In the genomic region with DNA sequence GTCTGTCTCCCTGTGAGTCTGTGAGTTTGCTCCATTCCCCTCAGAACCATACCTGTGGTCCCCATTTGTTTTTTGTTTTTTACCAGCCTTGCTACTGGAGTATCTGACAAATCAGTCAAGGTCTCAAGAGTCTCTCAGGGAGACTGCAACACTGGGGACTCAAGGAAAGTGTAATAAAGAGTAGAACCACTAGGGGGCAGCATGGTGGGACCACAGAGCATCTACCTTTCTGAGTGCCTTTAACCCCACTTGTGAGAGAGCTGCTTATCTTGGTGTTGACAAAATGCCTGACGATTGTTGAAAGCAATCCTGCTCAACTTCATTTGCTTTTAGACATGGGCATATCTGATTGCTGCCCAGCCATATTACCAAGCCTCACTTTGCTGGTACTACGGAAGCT, we compare ENCODE assay signal across 10 mouse cellular contexts. TPM values are rescaled to one million over a fixed set of nuclear protein-coding genes. Genes with fewer than 3 reads are reported as not detected.
A peak's percentile ranks its signal among the peaks of the same experiment; 100 is the strongest.
DNase-seq lines count a peak whose midpoint lies in the region; ATAC-seq lines count a peak whose summit lies in the region.
"Had no signal": no experiment of that assay in that cellular context is flagged by ENCODE, and none has a peak within 500 bp of the region (broad histone marks: within the 10 kb centered on the region; RNA-seq: fewer than 3 reads in every experiment).

No protein-coding gene starts in this region.

- no peaks in the 10 kb centered on the region for H3K4me1 ChIP-seq in hindbrain, embryonic 10.5 days (replicated peaks)
- H3K4me1 ChIP-seq in hindbrain, embryonic 13.5 days (replicated peaks), result 0 out of 2 replicates have a peak, but pooled peaks cover 4% of the 10 kb centered on the region
- H3K4me1 ChIP-seq: embryonic facial prominence, embryonic 15.5 days had no signal

- WGBS in hindbrain, embryonic 10.5 days, result 63% methylated on average over 2 of the region's 2 CpGs
- 74% methylated on average over 2 of the region's 2 CpGs for WGBS in hindbrain, embryonic 13.5 days

- H3K27me3 ChIP-seq in hindbrain, embryonic 10.5 days (ENCODE audit: insufficient read depth, poor library complexity, severe bottlenecking), result no peaks in the 10 kb centered on the region
- peaks cover 3% of the 10 kb centered on the region; the same call in 1 of the 2 replicates for H3K27me3 ChIP-seq in hindbrain, embryonic 13.5 days
- H3K27me3 ChIP-seq: embryonic facial prominence, embryonic 15.5 days had no signal

- H3K9ac ChIP-seq in hindbrain, embryonic 13.5 days, result no peak overlapping the region
- H3K9ac ChIP-seq: embryonic facial prominence, embryonic 15.5 days had no signal

- no peak for ATAC-seq in hindbrain, embryonic 13.5 days (ENCODE audit: low FRiP score)
- peak; percentile 49 for ATAC-seq in CD4-positive, CD25-positive, alpha-beta regulatory T cell, adult 4 months

- no peak overlapping the region for H3K27ac ChIP-seq in hindbrain, embryonic 10.5 days
- no peak overlapping the region for H3K27ac ChIP-seq in hindbrain, embryonic 13.5 days
- H3K27ac ChIP-seq: embryonic facial prominence, embryonic 15.5 days had no signal

- no peak overlapping the region for H3K4me3 ChIP-seq in hindbrain, embryonic 10.5 days
- no peak overlapping the region for H3K4me3 ChIP-seq in hindbrain, embryonic 13.5 days
- H3K4me3 ChIP-seq: embryonic facial prominence, embryonic 15.5 days had no signal

- H3K9me3 ChIP-seq in hindbrain, embryonic 10.5 days, result no peaks in the 10 kb centered on the region
- no peaks in the 10 kb centered on the region for H3K9me3 ChIP-seq in hindbrain, embryonic 13.5 days
- H3K9me3 ChIP-seq: embryonic facial prominence, embryonic 15.5 days had no signal

- DNase-seq in hindbrain, embryonic 10.5 days (ENCODE audit: low spot score), result peak; percentile 28
- peak; percentile 33 for DNase-seq in WW6 (ENCODE audit: low read depth, low spot score)
- DNase-seq in embryo, embryonic 9.5 days (ENCODE audit: extremely low spot score), result peak; percentile 53
- DNase-seq in layer of hippocampus, postnatal 10 days (ENCODE audit: low spot score in 2 of 2), result peak; percentile 22 to 45
- DNase-seq in retina, embryonic 14.5 days (ENCODE audit: low spot score), result peak; percentile 75
- DNase-seq in gastrocnemius, postnatal 4 days (ENCODE audit: low spot score in 2 of 2), result no peak

- H3K4me2 ChIP-seq in hindbrain, embryonic 13.5 days, result no peak overlapping the region
- H3K4me2 ChIP-seq: embryonic facial prominence, embryonic 15.5 days had no signal

- H3K36me3 ChIP-seq in hindbrain, embryonic 10.5 days, result no peaks in the 10 kb centered on the region
- H3K36me3 ChIP-seq in hindbrain, embryonic 13.5 days, result no peaks in the 10 kb centered on the region
- H3K36me3 ChIP-seq: embryonic facial prominence, embryonic 15.5 days had no signal

RNA-seq across cellular contexts. Expression of a gene that starts 12.3 kb away (rescaled TPM):
- polyA plus RNA-seq in hindbrain, embryonic 10.5 days (2016; fragmentation: Nextera tagmentation; extraction: Ambion mirVana), result not detected in 2 replicates
- not detected in 2 replicates for polyA plus RNA-seq in hindbrain, embryonic 13.5 days (2015; fragmentation: Nextera tagmentation; extraction: Ambion mirVana)
- polyA plus RNA-seq in CD4-positive, CD25-positive, alpha-beta regulatory T cell, adult 4 months (2017; shearing (Covaris generic)), result not detected
- total RNA-seq in layer of hippocampus, postnatal 10 days (2021), result not detected
- under 1 TPM; 0.25 to 0.65 TPM for total RNA-seq in gastrocnemius, postnatal 4 days (2021)
- polyA plus RNA-seq: embryonic facial prominence, embryonic 15.5 days; small intestine, adult 2 months had no signal

RNA-seq across cellular contexts. Expression of a gene that starts 54.3 kb away (rescaled TPM):
- 32.2 and 36.0 TPM in 2 replicates for polyA plus RNA-seq in hindbrain, embryonic 10.5 days (2016; fragmentation: Nextera tagmentation; extraction: Ambion mirVana)
- polyA plus RNA-seq in hindbrain, embryonic 13.5 days (2015; fragmentation: Nextera tagmentation; extraction: Ambion mirVana), result 42.4 and 49.5 TPM in 2 replicates
- polyA plus RNA-seq in CD4-positive, CD25-positive, alpha-beta regulatory T cell, adult 4 months (2017; shearing (Covaris generic)), result 10 to 100 TPM; 21.7 to 23.9 TPM
- total RNA-seq in layer of hippocampus, postnatal 10 days (2021), result 10 to 100 TPM; 50.1 to 60.0 TPM
- 10 to 100 TPM; 29.0 to 31.8 TPM for total RNA-seq in gastrocnemius, postnatal 4 days (2021)

Comparison
In these comparisons a context has a peak if more than half of its experiments do, and no peak if none do; other contexts are left out.
1. DNase-seq: peak in hindbrain, embryonic 10.5 days (single experiment), WW6 (single experiment), embryo, embryonic 9.5 days (single experiment), layer of hippocampus, postnatal 10 days (2 of 2) and retina, embryonic 14.5 days (single experiment); none in gastrocnemius, postnatal 4 days (0 of 2).